Mouse (Mus musculus) liver, embryonic 16.5 days (tissue): ENCODE results near the gene Spz1. TPM values are rescaled to one million over a fixed set of nuclear protein-coding genes. Genes with fewer than 3 reads are reported as not detected.

ENCODE experiments used
- ATAC-seq: fragments of 200-750 bp; cut with Nextera tagmentation; 2 replicates; pipeline ENCODE4 v1.8.0; 2017; ENCODE audit warnings: low read depth, mild to moderate bottlenecking, moderate number of reproducible peaks, moderate library complexity
- H3K27ac ChIP-seq: fragments of 300-500 bp; sonication (generic); 2 replicates; pipeline ENCODE4 v1.5.1; 2014; ENCODE audit warnings: mild to moderate bottlenecking, low read length
- H3K27me3 ChIP-seq: fragments of 300-500 bp; sonication (generic); 2 replicates; pipeline ENCODE4 v1.6.1; 2014; ENCODE audit warnings: low read depth, low read length, mixed read lengths; ENCODE audit not compliant: control insufficient read depth, insufficient read depth
- H3K36me3 ChIP-seq: fragments of 300-500 bp; sonication (generic); 2 replicates; pipeline ENCODE4 v1.6.1; 2014; ENCODE audit warnings: mild to moderate bottlenecking; ENCODE audit not compliant: control insufficient read depth, insufficient read depth
- H3K4me1 ChIP-seq: fragments of 300-500 bp; sonication (generic); 2 replicates; pipeline ENCODE4 v1.6.1; 2014; ENCODE audit warnings: low read depth, low read length, mixed read lengths; ENCODE audit not compliant: control insufficient read depth
- H3K4me2 ChIP-seq: fragments of 300-500 bp; sonication (generic); 2 replicates; pipeline ENCODE4 v1.6.1; 2014; ENCODE audit warnings: low read depth, low read length, mixed read lengths
- H3K4me3 ChIP-seq: fragments of 300-500 bp; sonication (generic); 2 replicates; pipeline ENCODE4 v1.5.1; 2014; ENCODE audit warnings: low read depth, mild to moderate bottlenecking, low read length
- H3K9ac ChIP-seq: fragments of 300-500 bp; sonication (generic); 2 replicates; pipeline ENCODE4 v1.6.1; 2014; ENCODE audit warnings: low read depth, low read length
- H3K9me3 ChIP-seq: fragments of 300-500 bp; sonication (generic); replicated peaks from 2 replicates; pipeline ENCODE4 v1.6.1; 2016; ENCODE audit warnings: low read length; ENCODE audit not compliant: control insufficient read depth
- WGBS: fragments of 180-500 bp; shearing (Covaris S2); extraction: QIAGEN DNeasy Blood & Tissue Kit; methylation state at CpG from one replicate; pipeline ENCODE4 v1.1.7; 2014; ENCODE audit not compliant: insufficient replicate concordance; 5-methylcytosine and 5-hydroxymethylcytosine counted together
- polyA plus RNA-seq: library from polyadenylated mRNA; unstranded; fragments of >200 nt; fragmentation: Nextera tagmentation; extraction: Ambion mirVana; gene quantifications from 2 replicates; pipeline ENCODE4 v1.2.1, GENCODE M21; 2015

The Spz1 gene
- polyA plus RNA-seq = not detected in 2 replicates

DNA sequence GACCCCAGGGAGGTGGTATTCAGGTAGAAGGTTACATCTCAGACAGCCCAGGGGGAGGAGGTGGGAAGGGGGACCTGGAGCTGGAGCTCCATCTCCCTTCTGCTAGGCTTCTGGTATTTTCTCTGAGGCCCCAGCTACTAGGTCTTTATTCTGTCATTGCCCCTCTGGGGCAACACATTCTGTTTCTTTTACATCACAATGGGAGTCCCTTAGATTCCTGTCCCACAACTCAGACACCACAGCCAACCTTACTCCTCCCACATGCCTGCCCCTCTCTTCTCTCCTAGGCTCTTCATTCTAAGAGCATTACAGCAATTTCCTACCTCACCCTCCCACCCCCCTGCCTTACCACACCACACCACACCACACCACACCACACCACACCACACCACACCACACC is at the start of gene Spz1:
Gene Spz1, minus strand, starts transcription at position 101 of the 400 bp plus-strand sequence.
- H3K9me3 ChIP-seq = no peaks in the 10 kb centered on the region
- no peak for ATAC-seq
- H3K4me2 ChIP-seq = no peak within 1 kb of the TSS
- H3K36me3 ChIP-seq = no peaks in the 10 kb centered on the region
- H3K4me1 ChIP-seq = peaks cover 7% of the 10 kb centered on the region
- no peak within 1 kb of the TSS for H3K27ac ChIP-seq
- H3K4me3 ChIP-seq = no peak within 1 kb of the TSS
- no peak within 1 kb of the TSS for H3K9ac ChIP-seq
- H3K27me3 ChIP-seq = no peaks in the 10 kb centered on the region

GRCm38 (mm10) chr13:92616459-92616858 is 40.5 kb upstream of the Spz1 start:
- no peaks in the 10 kb centered on the region for H3K27me3 ChIP-seq
- peaks cover 18% of the 10 kb centered on the region for H3K4me1 ChIP-seq
- no peak overlapping the region for H3K27ac ChIP-seq
- WGBS = 88% methylated on average over 8 of the region's 8 CpGs
- no peak for ATAC-seq
- H3K9me3 ChIP-seq = no peaks in the 10 kb centered on the region
- H3K9ac ChIP-seq = no peak overlapping the region
- H3K36me3 ChIP-seq = peaks cover 6% of the 10 kb centered on the region
- no peak overlapping the region for H3K4me3 ChIP-seq
- no peak overlapping the region for H3K4me2 ChIP-seq

- H3K4me3 ChIP-seq = no peak overlapping the region
- H3K27me3 ChIP-seq = no peaks in the 10 kb centered on the region
- H3K4me1 ChIP-seq = peaks cover 18% of the 10 kb centered on the region
- ATAC-seq = no peak
- WGBS = 75% methylated on average over 5 of the region's 5 CpGs
- H3K9me3 ChIP-seq = no peaks in the 10 kb centered on the region
- no peak overlapping the region for H3K27ac ChIP-seq
- H3K4me2 ChIP-seq = no peak overlapping the region
- H3K36me3 ChIP-seq = peaks cover 6% of the 10 kb centered on the region
- H3K9ac ChIP-seq = no peak overlapping the region
Measured at GRCm38 (mm10) chr13:92615201-92615600, 39.2 kb upstream of the Spz1 start.

- Histone ChIP-seq H3K9ac (no peak overlapping the region), H3K36me3 (peaks cover 6% of the 10 kb centered on the region), H3K27ac (no peak overlapping the region), H3K9me3 (no peaks in the 10 kb centered on the region), H3K27me3 (no peaks in the 10 kb centered on the region), H3K4me3 (peak overlapping the region; percentile 91), H3K4me1 (peaks cover 28% of the 10 kb centered on the region), H3K4me2 (peak overlapping the region; percentile 62)
- ATAC-seq = no peak
- WGBS = 79% methylated on average over 5 of the region's 5 CpGs
Measured at GRCm38 (mm10) chr13:92613094-92613493, 37.1 kb upstream of the Spz1 start.

DNA sequence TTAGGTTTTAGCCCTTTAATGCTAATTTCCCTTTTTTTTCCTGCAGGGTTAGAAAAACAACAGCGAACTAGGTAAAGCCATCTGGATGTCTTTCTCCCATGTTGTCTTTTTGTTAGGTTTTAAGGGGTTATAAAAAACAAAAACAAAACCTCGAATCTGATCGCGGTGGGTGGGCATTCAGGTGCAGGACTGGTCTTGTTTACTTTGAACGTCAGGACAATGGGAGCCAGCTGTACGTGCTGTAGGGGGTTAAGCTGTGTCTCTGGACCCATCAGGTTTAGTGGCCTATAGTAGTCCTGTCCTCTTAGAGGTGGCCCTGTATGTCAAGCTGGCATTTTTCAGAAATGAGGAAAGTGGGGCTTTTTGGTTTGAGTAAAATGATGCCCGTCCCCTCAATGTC is 35.9 kb upstream of the Spz1 start:
- WGBS = 14% methylated on average over 7 of the region's 7 CpGs
- no peak for ATAC-seq
- Histone ChIP-seq H3K27ac (peak overlapping the region; percentile 95), H3K27me3 (no peaks in the 10 kb centered on the region), H3K4me1 (peaks cover 28% of the 10 kb centered on the region), H3K9ac (peak overlapping the region; percentile 97), H3K9me3 (no peaks in the 10 kb centered on the region), H3K4me2 (peak overlapping the region; percentile 62), H3K36me3 (peaks cover 6% of the 10 kb centered on the region), H3K4me3 (peak overlapping the region; percentile 91)

- Histone ChIP-seq H3K9me3 (no peaks in the 10 kb centered on the region), H3K4me2 (peak overlapping the region; percentile 62), H3K4me1 (peaks cover 28% of the 10 kb centered on the region), H3K27me3 (no peaks in the 10 kb centered on the region), H3K9ac (peak overlapping the region; percentile 97), H3K36me3 (peaks cover 3% of the 10 kb centered on the region), H3K4me3 (peak overlapping the region; percentile 91), H3K27ac (peak overlapping the region; percentile 95)
- ATAC-seq = peak; percentile 71
- under 1% methylated on average over 43 of the region's 43 CpGs for WGBS
Measured at GRCm38 (mm10) chr13:92611254-92611784, 35.3 kb upstream of the Spz1 start.

- peak within 1 kb of the TSS; percentile 91 for H3K4me3 ChIP-seq
- H3K27ac ChIP-seq = peak within 1 kb of the TSS; percentile 95
- peak within 1 kb of the TSS; percentile 96 for H3K4me2 ChIP-seq
- H3K36me3 ChIP-seq = no peaks in the 10 kb centered on the region
- H3K27me3 ChIP-seq = no peaks in the 10 kb centered on the region
- ATAC-seq = peak; percentile 92
- H3K9ac ChIP-seq = peak within 1 kb of the TSS; percentile 97
- H3K9me3 ChIP-seq = no peaks in the 10 kb centered on the region
- under 1% methylated on average over 55 of the region's 55 CpGs for WGBS
- H3K4me1 ChIP-seq = peaks cover 28% of the 10 kb centered on the region
Measured at GRCm38 (mm10) chr13:92610311-92611221, 34.6 kb upstream of the Spz1 start, which contains the start of gene Serinc5. Serinc5 (plus strand) TSS chr13:92611091.

- H3K4me2 ChIP-seq = peak overlapping the region; percentile 96
- peak overlapping the region; percentile 91 for H3K4me3 ChIP-seq
- H3K9ac ChIP-seq = peak overlapping the region; percentile 97
- ATAC-seq = peak; percentile 14; the same call in 1 of the 2 replicates
- WGBS = 5% methylated on average over 13 of the region's 13 CpGs
- H3K36me3 ChIP-seq = no peaks in the 10 kb centered on the region
- H3K27ac ChIP-seq = peak overlapping the region; percentile 95
- H3K27me3 ChIP-seq = no peaks in the 10 kb centered on the region
- no peaks in the 10 kb centered on the region for H3K9me3 ChIP-seq
- peaks cover 23% of the 10 kb centered on the region for H3K4me1 ChIP-seq
Measured at GRCm38 (mm10) chr13:92609486-92610310, 33.7 kb upstream of the Spz1 start.
